Comparison of ENCODE assay signal across 17 mouse cellular contexts in the genomic region with DNA sequence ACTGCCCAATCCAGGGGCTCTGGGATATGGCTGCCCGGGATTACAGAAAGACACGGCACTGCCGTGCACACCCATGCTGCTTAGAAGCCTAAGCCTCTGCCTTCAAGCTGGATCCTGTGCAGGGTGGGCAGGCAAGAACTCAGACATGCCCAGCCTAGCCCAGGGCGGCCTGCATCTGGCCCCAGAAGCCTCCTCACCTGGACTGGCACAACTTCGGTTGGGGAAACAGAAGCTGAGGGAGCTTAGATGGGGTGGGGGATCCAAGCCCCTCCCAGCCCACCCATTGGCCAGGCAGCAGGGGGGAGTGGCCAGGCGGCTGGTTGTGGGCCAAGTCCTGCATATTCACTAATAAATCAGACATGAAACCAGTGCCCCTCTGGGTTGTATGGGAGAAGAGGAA. TPM values are rescaled to one million over a fixed set of nuclear protein-coding genes. Genes with fewer than 3 reads are reported as not detected.
DNase-seq lines count a peak whose midpoint lies in the region; ATAC-seq and TF ChIP-seq lines count a peak whose summit lies in the region.
"Had no signal": no experiment of that assay in that cellular context is flagged by ENCODE, and none has a peak within 500 bp of the region (broad histone marks: within the 10 kb centered on the region; RNA-seq: fewer than 3 reads in every experiment).

No protein-coding gene starts in this region.

- peaks cover 26% of the 10 kb centered on the region for H3K4me1 ChIP-seq in embryonic facial prominence, embryonic 10.5 days
- H3K4me1 ChIP-seq in limb, embryonic 14.5 days (ENCODE audit: control insufficient read depth, insufficient read depth, low read length) = peaks cover 8% of the 10 kb centered on the region

- no peaks in the 10 kb centered on the region for H3K9me3 ChIP-seq in embryonic facial prominence, embryonic 10.5 days
- H3K9me3 ChIP-seq in limb, embryonic 14.5 days (ENCODE audit: control insufficient read depth, low read length) = no peaks in the 10 kb centered on the region

- H3K4me2 ChIP-seq in limb, embryonic 14.5 days (replicated peaks; ENCODE audit: low read depth, low read length, severe bottlenecking) = no peak overlapping the region

- H3K27ac ChIP-seq in gastrocnemius, adult 2 months = peak overlapping the region; percentile 35
- H3K27ac ChIP-seq in embryonic facial prominence, embryonic 10.5 days (replicated peaks) = peak overlapping the region; percentile 1; the same call in 1 of the 2 replicates
- no peak overlapping the region for H3K27ac ChIP-seq in limb, embryonic 14.5 days (replicated peaks; ENCODE audit: low read depth, low read length)

- no peak for TF ChIP-seq POLR2A in limb, embryonic 14.5 days (IDR thresholded peaks at IDR 0.05; ENCODE audit: borderline replicate concordance, extremely low read depth, insufficient read depth, insufficient read length)

- 65% methylated on average over 6 of the region's 6 CpGs for WGBS in embryonic facial prominence, embryonic 10.5 days
- 44% methylated on average over 6 of the region's 6 CpGs for WGBS in limb, embryonic 14.5 days

- no peak for DNase-seq in gastrocnemius, adult 2 months
- DNase-seq in gastrocnemius, postnatal 10 days = no peak
- DNase-seq in left cerebral cortex, postnatal 4 days = peak; percentile 29
- DNase-seq in left cerebral cortex, postnatal 25 days (ENCODE audit: low spot score in 2 of 2) = no peak
- DNase-seq in embryonic facial prominence, embryonic 10.5 days (ENCODE audit: low spot score) = peak; percentile 30
- DNase-seq in limb, embryonic 14.5 days (ENCODE audit: low spot score) = peak; percentile 9
- no peak for DNase-seq in cerebellum, adult 18-20 months
- DNase-seq in left cerebral cortex, postnatal 10 days (ENCODE audit: extremely low spot score in 1 of 2, low spot score in 2 of 2) = no peak
- DNase-seq: cerebellum, adult 9-10 months; gastrocnemius, postnatal 36 days; lung, postnatal 36 days; right cerebral cortex, postnatal 4 days; thymus, postnatal 14 days had no signal

- intact Hi-C loops in gastrocnemius, adult 2 months (cut with DNase I) = no loop called here
- intact Hi-C loops in left cerebral cortex, postnatal 4 days (cut with DNase I) = no loop called here
- intact Hi-C loops in left cerebral cortex, postnatal 25 days (cut with DNase I) = no loop called here
- intact Hi-C loops in left cerebral cortex, postnatal 10 days (cut with DNase I) = no loop called here

- H3K36me3 ChIP-seq in embryonic facial prominence, embryonic 10.5 days (replicated peaks) = peaks cover 52% of the 10 kb centered on the region
- H3K36me3 ChIP-seq in limb, embryonic 14.5 days (ENCODE audit: control insufficient read depth, insufficient read depth, low read length) = peaks cover 61% of the 10 kb centered on the region

- no peaks in the 10 kb centered on the region for H3K27me3 ChIP-seq in embryonic facial prominence, embryonic 10.5 days (replicated peaks; ENCODE audit: low read depth, poor library complexity, severe bottlenecking)
- no peaks in the 10 kb centered on the region for H3K27me3 ChIP-seq in limb, embryonic 14.5 days (ENCODE audit: control insufficient read depth, insufficient read depth, low read length)

- H3K9ac ChIP-seq in limb, embryonic 14.5 days (ENCODE audit: low read depth, low read length, severe bottlenecking) = no peak overlapping the region

- peak; percentile 17; the same call in 1 of the 2 replicates for ATAC-seq in limb, embryonic 14.5 days (ENCODE audit: low FRiP score, low read depth)

- H3K4me3 ChIP-seq in gastrocnemius, adult 2 months = no peak overlapping the region
- H3K4me3 ChIP-seq in embryonic facial prominence, embryonic 10.5 days = no peak overlapping the region
- H3K4me3 ChIP-seq in limb, embryonic 14.5 days (replicated peaks; ENCODE audit: low read length) = no peak overlapping the region
- H3K4me3 ChIP-seq: erythroblast, embryonic 14.5 days had no signal

- TF ChIP-seq CTCF in gastrocnemius, adult 2 months (IDR thresholded peaks at IDR 0.05) = no peak

RNA-seq across cellular contexts. Expression of gene Fpgs, which starts 22.2 kb away (rescaled TPM):
- 1 to 10 TPM; 5.9 to 6.9 TPM for total RNA-seq in gastrocnemius, adult 2 months (2021)
- 10 to 100 TPM; 10.5 to 15.6 TPM for total RNA-seq in gastrocnemius, postnatal 10 days (2021)
- total RNA-seq in left cerebral cortex, postnatal 4 days (2021) = 10 to 100 TPM; 26.3 to 30.0 TPM
- total RNA-seq in left cerebral cortex, postnatal 25 days (2021) = 1 to 10 TPM; 7.1 to 9.4 TPM
- 33.5 and 35.5 TPM in 2 replicates for polyA plus RNA-seq in embryonic facial prominence, embryonic 10.5 days (2016; fragmentation: Nextera tagmentation; extraction: Ambion mirVana)
- 75.7 and 101 TPM in 2 replicates for polyA plus RNA-seq in limb, embryonic 14.5 days (2012; rRNA removed)
- 30.7 and 33.4 TPM in 2 replicates for polyA plus RNA-seq in limb, embryonic 14.5 days (2014; fragmentation: Nextera tagmentation; extraction: Ambion mirVana)
- total RNA-seq in left cerebral cortex, postnatal 10 days (2021) = 10 to 100 TPM; 11.4 to 14.4 TPM

RNA-seq across cellular contexts. Expression of gene Cdk9, which starts 31.1 kb away (rescaled TPM):
- total RNA-seq in gastrocnemius, adult 2 months (2021) = 10 to 100 TPM; 20.2 to 22.0 TPM
- total RNA-seq in gastrocnemius, postnatal 10 days (2021) = 10 to 100 TPM; 29.5 to 35.2 TPM
- 10 to 100 TPM; 87.8 to 88.0 TPM for total RNA-seq in left cerebral cortex, postnatal 4 days (2021)
- 100 to 1,000 TPM; 114 to 118 TPM for total RNA-seq in left cerebral cortex, postnatal 25 days (2021)
- polyA plus RNA-seq in embryonic facial prominence, embryonic 10.5 days (2016; fragmentation: Nextera tagmentation; extraction: Ambion mirVana) = 130 and 135 TPM in 2 replicates
- 211 and 240 TPM in 2 replicates for polyA plus RNA-seq in limb, embryonic 14.5 days (2012; rRNA removed)
- polyA plus RNA-seq in limb, embryonic 14.5 days (2014; fragmentation: Nextera tagmentation; extraction: Ambion mirVana) = 84.7 and 87.1 TPM in 2 replicates
- 10 to 100 TPM; 89.3 to 92.5 TPM for total RNA-seq in left cerebral cortex, postnatal 10 days (2021)

RNA-seq across cellular contexts. Expression of gene Eng, which starts 35.4 kb away (rescaled TPM):
- 10 to 100 TPM; 26.5 to 38.8 TPM for total RNA-seq in gastrocnemius, adult 2 months (2021)
- total RNA-seq in gastrocnemius, postnatal 10 days (2021) = 10 to 100 TPM; 49.5 to 54.7 TPM
- total RNA-seq in left cerebral cortex, postnatal 4 days (2021) = 10 to 100 TPM; 21.2 to 26.1 TPM
- total RNA-seq in left cerebral cortex, postnatal 25 days (2021) = 10 to 100 TPM; 21.9 to 25.0 TPM
- polyA plus RNA-seq in embryonic facial prominence, embryonic 10.5 days (2016; fragmentation: Nextera tagmentation; extraction: Ambion mirVana) = 23.7 and 25.5 TPM in 2 replicates
- polyA plus RNA-seq in limb, embryonic 14.5 days (2012; rRNA removed) = 61.4 and 91.8 TPM in 2 replicates
- 49.3 and 52.2 TPM in 2 replicates for polyA plus RNA-seq in limb, embryonic 14.5 days (2014; fragmentation: Nextera tagmentation; extraction: Ambion mirVana)
- 10 to 100 TPM; 24.9 to 25.2 TPM for total RNA-seq in left cerebral cortex, postnatal 10 days (2021)
- total RNA-seq: neutrophil, adult 5-6 weeks had no signal

RNA-seq across cellular contexts. Expression of gene Sh2d3c, which starts 39.1 kb away (rescaled TPM):
- 10 to 100 TPM in 1 of 2 experiments, 1 to 10 TPM in 1; 4.4 to 12.0 TPM for total RNA-seq in gastrocnemius, adult 2 months (2021)
- total RNA-seq in gastrocnemius, postnatal 10 days (2021) = 10 to 100 TPM; 13.2 to 16.6 TPM
- total RNA-seq in left cerebral cortex, postnatal 4 days (2021) = 10 to 100 TPM; 33.1 to 37.2 TPM
- total RNA-seq in left cerebral cortex, postnatal 25 days (2021) = 10 to 100 TPM; 27.8 to 30.8 TPM
- polyA plus RNA-seq in embryonic facial prominence, embryonic 10.5 days (2016; fragmentation: Nextera tagmentation; extraction: Ambion mirVana) = 27.1 and 27.5 TPM in 2 replicates
- polyA plus RNA-seq in limb, embryonic 14.5 days (2012; rRNA removed) = 36.8 and 52.0 TPM in 2 replicates
- 18.5 and 20.3 TPM in 2 replicates for polyA plus RNA-seq in limb, embryonic 14.5 days (2014; fragmentation: Nextera tagmentation; extraction: Ambion mirVana)
- total RNA-seq in left cerebral cortex, postnatal 10 days (2021) = 10 to 100 TPM; 33.0 to 37.3 TPM

RNA-seq across cellular contexts. Expression of gene 6330409D20Rik, which starts 59.1 kb away (rescaled TPM):
- not detected for total RNA-seq in gastrocnemius, adult 2 months (2021)
- total RNA-seq in gastrocnemius, postnatal 10 days (2021) = not detected
- 1 to 10 TPM; 3.0 to 3.2 TPM for total RNA-seq in left cerebral cortex, postnatal 4 days (2021)
- total RNA-seq in left cerebral cortex, postnatal 25 days (2021) = 1 to 10 TPM; 2.3 to 2.4 TPM
- 0.52 and 0.57 TPM in 2 replicates for polyA plus RNA-seq in embryonic facial prominence, embryonic 10.5 days (2016; fragmentation: Nextera tagmentation; extraction: Ambion mirVana)
- polyA plus RNA-seq in limb, embryonic 14.5 days (2012; rRNA removed) = 0.14 and 0.15 TPM in 2 replicates
- not detected in 2 replicates for polyA plus RNA-seq in limb, embryonic 14.5 days (2014; fragmentation: Nextera tagmentation; extraction: Ambion mirVana)
- total RNA-seq in left cerebral cortex, postnatal 10 days (2021) = 1 to 10 TPM; 2.3 to 2.9 TPM
- total RNA-seq: gastrocnemius, postnatal 36 days; liver, adult 2 months; neutrophil, adult 5-6 weeks had no signal
- polyA plus RNA-seq: C2C12; erythroblast, embryonic 14.5 days; liver, adult 2 months had no signal

Comparison
In these comparisons a context has a peak if more than half of its experiments do, and no peak if none do; other contexts are left out.
1. DNase-seq: peak in left cerebral cortex, postnatal 4 days (single experiment), embryonic facial prominence, embryonic 10.5 days (single experiment) and limb, embryonic 14.5 days (single experiment); none in gastrocnemius, adult 2 months (single experiment), gastrocnemius, postnatal 10 days (single experiment), left cerebral cortex, postnatal 25 days (0 of 2), cerebellum, adult 18-20 months (0 of 2) and left cerebral cortex, postnatal 10 days (0 of 2).